Mouse (Mus musculus) stomach, postnatal 0 days (tissue): ENCODE measurements around the gene Ehbp1.

ENCODE experiments used
- CTCF ChIP-seq: IDR thresholded peaks from 2 replicates; pipeline ENCODE4 v1.5.1; 2016; ENCODE audit warnings: antibody characterized with exemption, low read depth, mild to moderate bottlenecking, moderate library complexity
- EP300 ChIP-seq: optimal IDR thresholded peaks from 2 replicates; pipeline ENCODE3; 2016; ENCODE audit warnings: antibody characterized with exemption

- TF ChIP-seq EP300 (no peak), CTCF (no peak)
Observed at GRCm38 (mm10) chr11:22190576-22190975, 151.5 kb downstream of the Ehbp1 start.
